Mouse (Mus musculus): Measurements from ENCODE around the gene Bpgm. TPM values are rescaled to one million over a fixed set of nuclear protein-coding genes. Genes with fewer than 3 reads are reported as not detected.

Bpgm gene
- polyA plus RNA-seq, 1 experiment, result 7.4 TPM

GRCm38 (mm10) chr6:34463582-34463981, 12.4 kb upstream of the Bpgm start:
- no peak overlapping the region for H3K27ac ChIP-seq (ENCODE audit: insufficient read depth, low read depth, low read length)
- no peak overlapping the region for H3K4me3 ChIP-seq (ENCODE audit: insufficient read depth, low read length)
- no peaks in the 10 kb centered on the region for H3K4me1 ChIP-seq (ENCODE audit: control insufficient read depth, insufficient read depth, low read length)
- no peak for TF ChIP-seq CTCF (IDR thresholded peaks at IDR 0.05; ENCODE audit: low read depth, low read length)
- no peak for TF ChIP-seq POLR2A (IDR thresholded peaks at IDR 0.05; ENCODE audit: borderline replicate concordance, low read depth, low read length)

- Histone ChIP-seq H3K4me3 (ENCODE audit: insufficient read depth, low read length) (no peak overlapping the region), H3K27ac (ENCODE audit: insufficient read depth, low read depth, low read length) (no peak overlapping the region), H3K4me1 (ENCODE audit: control insufficient read depth, insufficient read depth, low read length) (peaks cover 7% of the 10 kb centered on the region)
- no peak for TF ChIP-seq CTCF (IDR thresholded peaks at IDR 0.05; ENCODE audit: low read depth, low read length)
These were observed 4.4 kb upstream of the Bpgm start for GRCm38 (mm10) chr6:34471434-34472110.

- Histone ChIP-seq H3K4me1 (ENCODE audit: control insufficient read depth, insufficient read depth, low read length) (peaks cover 10% of the 10 kb centered on the region), H3K4me3 (ENCODE audit: insufficient read depth, low read length) (no peak overlapping the region), H3K27ac (ENCODE audit: insufficient read depth, low read depth, low read length) (no peak overlapping the region)
- TF ChIP-seq POLR2A (IDR thresholded peaks at IDR 0.05; ENCODE audit: borderline replicate concordance, low read depth, low read length), result no peak
- no peak for TF ChIP-seq CTCF (IDR thresholded peaks at IDR 0.05; ENCODE audit: low read depth, low read length)
These were observed 2.7 kb upstream of the Bpgm start for GRCm38 (mm10) chr6:34473346-34473745.

DNA sequence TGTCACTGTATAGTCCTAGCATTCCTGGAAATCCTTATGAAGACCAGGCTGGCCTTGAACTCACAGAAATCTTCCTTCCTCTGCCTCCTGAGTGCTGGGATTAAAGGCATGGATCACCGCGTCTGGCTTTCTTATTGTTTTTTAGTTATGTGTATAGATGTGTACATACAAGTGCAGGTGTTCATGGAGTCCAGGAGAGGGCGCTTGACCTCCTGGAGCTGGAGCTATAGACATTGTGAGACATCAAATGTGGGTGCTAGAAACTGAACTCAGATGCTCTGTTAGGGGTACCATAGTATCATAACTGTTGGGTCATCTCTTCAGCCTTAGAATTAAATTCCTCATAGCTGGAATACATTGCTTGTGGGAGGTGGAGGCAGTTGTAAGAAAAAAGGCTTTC, 2.0 kb upstream of the Bpgm start:
- TF ChIP-seq POLR2A (IDR thresholded peaks at IDR 0.05; ENCODE audit: borderline replicate concordance, low read depth, low read length) (no peak), CTCF (IDR thresholded peaks at IDR 0.05; ENCODE audit: low read depth, low read length) (no peak)
- Histone ChIP-seq H3K4me3 (ENCODE audit: insufficient read depth, low read length) (no peak overlapping the region), H3K27ac (ENCODE audit: insufficient read depth, low read depth, low read length) (no peak overlapping the region), H3K4me1 (ENCODE audit: control insufficient read depth, insufficient read depth, low read length) (peaks cover 14% of the 10 kb centered on the region)

GRCm38 (mm10) chr6:34475391-34475790, 616 bp upstream of the Bpgm start:
- Histone ChIP-seq H3K4me1 (ENCODE audit: control insufficient read depth, insufficient read depth, low read length) (peaks cover 19% of the 10 kb centered on the region), H3K27ac (ENCODE audit: insufficient read depth, low read depth, low read length) (no peak overlapping the region), H3K4me3 (ENCODE audit: insufficient read depth, low read length) (peak overlapping the region; percentile 68)
- TF ChIP-seq CTCF (IDR thresholded peaks at IDR 0.05; ENCODE audit: low read depth, low read length) (no peak), POLR2A (IDR thresholded peaks at IDR 0.05; ENCODE audit: borderline replicate concordance, low read depth, low read length) (no peak)

- TF ChIP-seq POLR2A (IDR thresholded peaks at IDR 0.05; ENCODE audit: borderline replicate concordance, low read depth, low read length), result no peak
- TF ChIP-seq CTCF (IDR thresholded peaks at IDR 0.05; ENCODE audit: low read depth, low read length), result no peak
- Histone ChIP-seq H3K4me3 (ENCODE audit: insufficient read depth, low read length) (no peak overlapping the region), H3K27ac (ENCODE audit: insufficient read depth, low read depth, low read length) (no peak overlapping the region), H3K4me1 (ENCODE audit: control insufficient read depth, insufficient read depth, low read length) (peaks cover 27% of the 10 kb centered on the region)
These were observed 2.0 kb downstream of the Bpgm start for GRCm38 (mm10) chr6:34478036-34478435.

DNA sequence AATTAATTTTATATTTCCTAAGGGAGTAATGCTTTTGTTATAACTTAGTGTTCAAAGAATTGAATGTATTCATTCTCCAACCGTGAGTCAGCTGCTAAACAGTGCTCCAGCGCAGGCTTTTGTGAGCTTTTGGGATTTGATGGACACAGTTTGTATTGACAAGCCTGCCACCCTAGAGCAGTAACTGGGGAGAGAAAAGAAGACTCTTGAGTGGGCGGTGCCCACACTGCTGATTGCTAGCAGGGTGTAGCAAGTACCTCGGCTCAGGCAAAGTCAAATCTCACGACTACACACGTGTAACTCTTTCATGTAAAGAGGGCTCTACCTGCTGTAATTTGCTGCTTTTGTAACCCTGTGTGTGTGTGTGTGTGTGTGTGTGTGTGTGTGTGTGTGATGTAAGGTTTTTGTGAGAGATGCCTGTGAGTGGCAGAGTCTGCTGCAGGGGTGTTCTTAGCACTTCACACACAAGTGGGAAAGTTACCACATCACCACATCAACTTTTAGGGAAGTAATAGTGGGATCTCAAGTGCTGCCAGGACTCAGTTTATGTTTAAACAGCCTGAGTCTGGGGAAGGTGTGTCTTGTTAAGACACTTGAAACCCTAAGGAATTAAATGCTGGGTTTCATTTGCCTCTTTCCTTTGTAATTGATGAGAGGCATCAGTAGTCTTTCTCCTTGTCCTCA, 2.8 kb downstream of the Bpgm start:
- H3K4me3 ChIP-seq (ENCODE audit: insufficient read depth, low read length), result no peak overlapping the region
- H3K27ac ChIP-seq (ENCODE audit: insufficient read depth, low read depth, low read length), result no peak overlapping the region
- TF ChIP-seq CTCF (IDR thresholded peaks at IDR 0.05; ENCODE audit: low read depth, low read length), result no peak
- peaks cover 25% of the 10 kb centered on the region for H3K4me1 ChIP-seq (ENCODE audit: control insufficient read depth, insufficient read depth, low read length)

- Histone ChIP-seq H3K4me1 (ENCODE audit: control insufficient read depth, insufficient read depth, low read length) (peaks cover 25% of the 10 kb centered on the region), H3K4me3 (ENCODE audit: insufficient read depth, low read length) (no peak overlapping the region), H3K27ac (ENCODE audit: insufficient read depth, low read depth, low read length) (no peak overlapping the region)
- no peak for TF ChIP-seq CTCF (IDR thresholded peaks at IDR 0.05; ENCODE audit: low read depth, low read length)
- TF ChIP-seq POLR2A (IDR thresholded peaks at IDR 0.05; ENCODE audit: borderline replicate concordance, low read depth, low read length), result no peak
These were observed 3.5 kb downstream of the Bpgm start for GRCm38 (mm10) chr6:34479531-34479930.

GRCm38 (mm10) chr6:34480749-34481148, 4.7 kb downstream of the Bpgm start:
- Histone ChIP-seq H3K4me3 (ENCODE audit: insufficient read depth, low read length) (no peak overlapping the region), H3K4me1 (ENCODE audit: control insufficient read depth, insufficient read depth, low read length) (peaks cover 22% of the 10 kb centered on the region), H3K27ac (ENCODE audit: insufficient read depth, low read depth, low read length) (no peak overlapping the region)
- TF ChIP-seq CTCF (IDR thresholded peaks at IDR 0.05; ENCODE audit: low read depth, low read length) (no peak), POLR2A (IDR thresholded peaks at IDR 0.05; ENCODE audit: borderline replicate concordance, low read depth, low read length) (no peak)

DNA sequence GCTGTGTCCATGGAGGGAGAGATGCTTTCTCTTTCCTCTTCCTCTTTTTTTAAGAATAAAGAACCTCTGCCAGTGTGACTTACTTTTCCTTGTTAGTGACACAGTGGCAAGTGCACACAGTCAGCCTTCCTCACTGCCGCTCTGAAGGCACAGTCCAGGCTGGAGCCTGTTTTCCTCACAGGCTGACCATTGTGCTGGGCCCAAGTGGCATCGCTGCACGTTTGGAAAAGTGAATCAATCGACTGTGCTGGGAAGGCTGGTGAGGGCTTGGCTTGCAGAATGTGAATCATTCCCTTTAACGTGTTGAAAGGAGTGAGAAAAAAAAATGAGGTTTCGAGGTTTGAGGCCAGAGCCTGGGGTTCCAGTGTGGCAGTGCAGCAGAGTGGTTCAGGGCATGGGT, 5.3 kb downstream of the Bpgm start:
- TF ChIP-seq CTCF (IDR thresholded peaks at IDR 0.05; ENCODE audit: low read depth, low read length) (no peak), POLR2A (IDR thresholded peaks at IDR 0.05; ENCODE audit: borderline replicate concordance, low read depth, low read length) (no peak)
- Histone ChIP-seq H3K27ac (ENCODE audit: insufficient read depth, low read depth, low read length) (peak overlapping the region; percentile 39; the same call in 1 of the 2 replicates), H3K4me1 (ENCODE audit: control insufficient read depth, insufficient read depth, low read length) (peaks cover 22% of the 10 kb centered on the region), H3K4me3 (ENCODE audit: insufficient read depth, low read length) (peak overlapping the region; percentile 16; the same call in 1 of the 2 replicates)
